Mouse (Mus musculus): Measurements from ENCODE around the gene Ccdc22. TPM values are rescaled to one million over a fixed set of nuclear protein-coding genes. Genes with fewer than 3 reads are reported as not detected.

The Ccdc22 gene
- polyA plus RNA-seq, 1 experiment from 2014 or later = 30.5 TPM

DNA sequence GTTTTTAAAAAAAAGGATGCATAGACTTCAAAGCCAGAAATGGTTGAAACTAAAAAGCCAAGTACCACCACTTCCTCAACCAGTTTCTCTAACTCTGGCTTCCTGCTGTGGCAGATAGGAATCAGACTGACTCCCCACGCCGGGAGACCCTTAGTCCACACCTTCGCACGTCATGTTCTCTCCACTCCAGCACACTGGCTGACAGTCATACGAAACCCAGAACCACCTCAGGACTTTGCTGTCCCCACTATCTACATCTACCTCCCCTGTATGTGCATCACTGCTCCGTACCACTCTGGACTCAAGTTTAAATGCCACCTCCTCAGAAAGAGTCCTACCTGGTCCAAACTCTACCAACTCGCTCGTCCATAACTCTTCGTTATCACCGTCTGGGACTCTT lies 32.9 kb downstream of the Ccdc22 start:
- no peaks in the 10 kb centered on the region for H3K36me3 ChIP-seq
- H3K4me1 ChIP-seq = peaks cover 12% of the 10 kb centered on the region; the same call in 1 of the 2 replicates
- no peak overlapping the region for H3K27ac ChIP-seq
- peak overlapping the region; percentile 73; the same call in 1 of the 2 replicates for H3K4me2 ChIP-seq
- 79% methylated on average over 10 of the region's 10 CpGs for WGBS
- no peak overlapping the region for H3K4me3 ChIP-seq (replicated peaks)
- no peaks in the 10 kb centered on the region for H3K27me3 ChIP-seq
- H3K9ac ChIP-seq = no peak overlapping the region
- H3K9me3 ChIP-seq (replicated peaks) = no peaks in the 10 kb centered on the region
- no peak for ATAC-seq (replicated peaks; ENCODE audit: low FRiP score)

DNA sequence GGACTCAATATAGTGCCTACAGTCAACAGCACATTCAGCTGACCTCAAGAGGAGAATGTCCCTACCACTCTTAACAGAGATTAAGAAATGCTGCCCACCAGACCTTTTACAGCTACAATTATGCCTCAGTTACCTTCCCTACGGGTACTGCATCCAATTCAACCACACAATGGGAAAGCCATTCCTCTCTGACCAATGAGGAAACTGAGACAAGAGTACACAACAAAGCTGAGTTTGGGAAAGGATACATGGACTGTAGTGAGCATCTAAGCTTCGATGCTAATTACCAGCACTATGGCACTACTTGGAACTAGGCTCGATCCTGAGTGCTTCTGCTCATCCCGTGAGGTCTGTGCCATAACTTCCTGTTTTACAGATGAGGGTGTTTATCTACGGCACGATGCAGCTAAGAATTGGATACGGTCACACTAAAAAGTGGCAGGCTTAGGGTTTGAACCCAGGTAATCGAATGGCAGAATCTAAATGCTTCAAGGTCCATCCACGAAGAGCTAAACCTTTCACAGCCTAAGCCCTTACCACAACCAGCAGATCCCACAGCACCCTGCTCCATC lies 33.7 kb downstream of the Ccdc22 start:
- Histone ChIP-seq H3K9ac (no peak overlapping the region), H3K9me3 (replicated peaks) (no peaks in the 10 kb centered on the region), H3K4me1 (peaks cover 12% of the 10 kb centered on the region; the same call in 1 of the 2 replicates), H3K36me3 (no peaks in the 10 kb centered on the region), H3K4me3 (replicated peaks) (no peak overlapping the region), H3K4me2 (no peak overlapping the region), H3K27ac (no peak overlapping the region), H3K27me3 (no peaks in the 10 kb centered on the region)
- no peak for ATAC-seq (replicated peaks; ENCODE audit: low FRiP score)
- 89% methylated on average over 9 of the region's 9 CpGs for WGBS

DNA sequence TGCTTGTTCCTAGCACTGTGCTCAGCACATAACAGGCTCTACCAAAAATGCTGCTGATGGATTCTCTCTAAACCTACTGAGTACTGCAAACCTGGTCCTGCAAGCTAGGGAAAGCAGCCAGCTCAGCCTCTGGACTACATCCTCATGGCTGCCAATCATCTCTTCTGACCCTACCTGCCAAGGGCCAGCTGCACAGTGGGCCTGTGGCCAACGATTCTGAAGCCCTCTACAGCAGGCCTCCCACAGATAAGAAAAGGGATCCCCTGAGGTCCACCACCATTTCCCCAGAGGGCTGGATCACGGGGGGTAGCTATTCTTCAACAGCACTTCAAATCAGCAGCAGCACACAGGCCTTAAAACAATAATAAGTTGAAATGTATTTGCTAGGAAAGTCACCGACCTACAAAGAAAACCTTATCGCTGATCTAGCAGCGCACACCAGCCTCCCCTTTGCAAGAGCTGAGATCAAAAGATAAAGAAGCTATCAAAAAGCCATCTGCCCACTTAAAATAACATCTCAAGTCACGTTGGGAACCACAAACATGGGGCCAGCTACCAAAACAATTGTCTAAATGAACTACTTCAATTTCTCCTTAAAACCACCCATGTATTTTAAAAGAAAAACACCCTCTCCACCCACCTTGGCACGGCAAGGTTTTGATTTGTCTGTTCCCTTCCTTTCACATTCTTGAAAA lies 34.7 kb downstream of the Ccdc22 start:
- no peaks in the 10 kb centered on the region for H3K9me3 ChIP-seq (replicated peaks)
- peaks cover 12% of the 10 kb centered on the region; the same call in 1 of the 2 replicates for H3K4me1 ChIP-seq
- WGBS = 50% methylated on average over 7 of the region's 7 CpGs
- H3K27me3 ChIP-seq = no peaks in the 10 kb centered on the region
- H3K27ac ChIP-seq = no peak overlapping the region
- H3K9ac ChIP-seq = no peak overlapping the region
- no peak overlapping the region for H3K4me2 ChIP-seq
- no peak for ATAC-seq (replicated peaks; ENCODE audit: low FRiP score)
- H3K36me3 ChIP-seq = no peaks in the 10 kb centered on the region
- no peak overlapping the region for H3K4me3 ChIP-seq (replicated peaks)

DNA sequence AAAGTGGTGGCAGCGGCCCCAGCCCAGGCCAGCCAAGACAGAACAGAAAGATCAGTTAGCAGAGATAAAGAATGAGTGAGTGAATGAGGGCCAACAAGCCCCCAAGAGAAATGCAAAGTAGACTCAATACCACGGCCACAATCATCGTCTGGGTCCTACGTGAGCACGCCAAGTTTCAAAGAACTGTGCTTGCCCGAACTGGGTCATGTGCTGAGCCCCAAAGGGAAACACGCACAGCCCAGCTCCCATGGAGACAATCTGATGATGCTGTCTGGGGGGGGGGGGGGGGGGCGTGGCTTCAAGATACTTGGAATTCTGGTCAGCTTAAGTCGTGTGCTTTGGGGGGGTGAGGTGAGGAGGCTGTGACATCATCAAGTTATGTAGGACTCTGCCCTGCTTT lies 37.8 kb downstream of the Ccdc22 start:
- ATAC-seq (replicated peaks; ENCODE audit: low FRiP score) = no peak
- 85% methylated on average over 8 of the region's 9 CpGs for WGBS
- no peaks in the 10 kb centered on the region for H3K36me3 ChIP-seq
- H3K27me3 ChIP-seq = no peaks in the 10 kb centered on the region
- no peak overlapping the region for H3K27ac ChIP-seq
- H3K4me2 ChIP-seq = no peak overlapping the region
- H3K4me1 ChIP-seq = peaks cover 1% of the 10 kb centered on the region; the same call in 1 of the 2 replicates
- H3K9me3 ChIP-seq (replicated peaks) = no peaks in the 10 kb centered on the region
- no peak overlapping the region for H3K4me3 ChIP-seq (replicated peaks)
- no peak overlapping the region for H3K9ac ChIP-seq

DNA sequence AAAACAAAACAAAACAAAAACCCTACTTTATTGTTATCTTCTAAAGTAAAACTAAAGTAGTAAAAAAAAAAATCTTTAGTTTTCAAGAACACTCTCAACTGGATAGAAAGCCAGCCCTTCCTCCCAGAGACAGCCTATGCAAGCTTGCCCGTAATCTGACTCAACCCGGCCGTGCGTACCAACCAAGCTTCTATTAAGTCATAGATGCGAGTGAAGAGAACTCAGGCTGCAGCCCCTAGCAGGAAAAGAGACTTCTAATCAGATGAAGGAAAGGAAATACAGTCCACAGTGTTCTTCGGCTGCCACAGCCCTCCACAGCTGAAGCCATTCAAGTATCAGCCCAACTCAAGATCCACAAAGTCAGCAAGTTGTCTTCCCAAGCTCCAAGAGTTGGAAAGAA lies 39.0 kb downstream of the Ccdc22 start:
- no peak overlapping the region for H3K4me2 ChIP-seq
- no peak overlapping the region for H3K9ac ChIP-seq
- 79% methylated on average over 6 of the region's 6 CpGs for WGBS
- H3K9me3 ChIP-seq (replicated peaks) = no peaks in the 10 kb centered on the region
- H3K4me1 ChIP-seq = no peaks in the 10 kb centered on the region
- no peak for ATAC-seq (replicated peaks; ENCODE audit: low FRiP score)
- H3K36me3 ChIP-seq = no peaks in the 10 kb centered on the region
- no peak overlapping the region for H3K4me3 ChIP-seq (replicated peaks)
- no peaks in the 10 kb centered on the region for H3K27me3 ChIP-seq
- no peak overlapping the region for H3K27ac ChIP-seq

DNA sequence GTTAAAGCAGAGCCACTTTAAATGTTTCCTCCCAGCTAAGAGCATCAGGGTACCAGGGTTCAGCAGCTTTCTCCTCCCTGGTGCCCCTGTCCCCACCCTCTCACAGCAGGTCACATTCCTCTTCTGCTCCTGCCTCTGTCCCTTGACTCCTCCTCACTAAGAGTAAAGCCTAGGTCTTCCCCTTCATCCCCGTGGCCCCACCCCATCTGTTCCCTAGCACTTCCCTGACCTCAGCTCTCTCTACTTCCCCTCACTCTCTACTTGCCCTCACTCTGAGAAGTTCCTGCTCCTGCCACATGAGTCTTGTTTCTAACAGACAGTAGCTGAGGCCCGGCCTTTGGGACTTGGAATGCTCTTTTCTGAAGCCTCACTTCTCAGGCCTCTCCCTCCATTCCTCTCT lies 42.2 kb downstream of the Ccdc22 start:
- Histone ChIP-seq H3K4me3 (replicated peaks) (no peak overlapping the region), H3K27ac (no peak overlapping the region), H3K4me2 (no peak overlapping the region), H3K9ac (no peak overlapping the region), H3K9me3 (replicated peaks) (no peaks in the 10 kb centered on the region), H3K27me3 (no peaks in the 10 kb centered on the region), H3K36me3 (no peaks in the 10 kb centered on the region), H3K4me1 (no peaks in the 10 kb centered on the region)
- 22% methylated on average over 2 of the region's 2 CpGs for WGBS
- no peak for ATAC-seq (replicated peaks; ENCODE audit: low FRiP score)

DNA sequence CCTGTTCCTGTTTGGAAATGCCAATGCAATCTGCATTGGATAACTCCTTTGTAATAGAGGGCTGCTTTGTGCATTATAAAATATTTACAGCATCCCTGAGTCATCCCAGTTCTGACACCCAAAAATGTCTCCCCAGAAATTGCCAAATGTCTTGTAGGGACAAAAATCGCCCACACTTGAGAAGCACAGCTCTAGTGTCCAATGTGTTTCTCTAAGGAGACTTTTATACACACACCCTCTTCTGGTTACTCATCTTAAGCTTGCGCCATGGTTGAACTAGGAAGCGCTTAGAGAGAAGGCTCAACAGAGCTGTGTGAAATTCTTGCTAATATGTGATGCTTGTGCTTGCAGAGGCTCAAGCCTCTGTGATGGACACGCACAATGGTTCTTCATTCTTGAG lies 51.8 kb downstream of the Ccdc22 start:
- Histone ChIP-seq H3K27ac (no peak overlapping the region), H3K4me2 (no peak overlapping the region), H3K9me3 (replicated peaks) (no peaks in the 10 kb centered on the region), H3K36me3 (no peaks in the 10 kb centered on the region), H3K4me3 (replicated peaks) (no peak overlapping the region), H3K27me3 (no peaks in the 10 kb centered on the region), H3K4me1 (no peaks in the 10 kb centered on the region), H3K9ac (no peak overlapping the region)
- ATAC-seq (replicated peaks; ENCODE audit: low FRiP score) = no peak
- WGBS = 91% methylated on average over 4 of the region's 4 CpGs

Other genes starting within 250 kb of the Ccdc22 start
- 0.78 and 1.1 TPM in 2 replicates for gene Usp27x, start 229.7 kb downstream of the Ccdc22 start, polyA plus RNA-seq (2015; fragmentation: Nextera tagmentation; extraction: Ambion mirVana)
- not detected in 2 replicates for gene Foxp3, start 31.9 kb downstream of the Ccdc22 start, polyA plus RNA-seq (2015; fragmentation: Nextera tagmentation; extraction: Ambion mirVana)
- 2.0 TPM in 2 replicates for gene Ppp1r3f, start 31.2 kb downstream of the Ccdc22 start, polyA plus RNA-seq (2015; fragmentation: Nextera tagmentation; extraction: Ambion mirVana)
- gene Cacna1f, start 1.6 kb upstream of the Ccdc22 start, polyA plus RNA-seq (2015; fragmentation: Nextera tagmentation; extraction: Ambion mirVana) = 0.04 TPM in 1 of 2 replicates, not detected in the other
- 2.2 and 5.5 TPM in 2 replicates for gene Syp, start 33.0 kb upstream of the Ccdc22 start, polyA plus RNA-seq (2015; fragmentation: Nextera tagmentation; extraction: Ambion mirVana)
- gene Prickle3, start 51.7 kb upstream of the Ccdc22 start, polyA plus RNA-seq (2015; fragmentation: Nextera tagmentation; extraction: Ambion mirVana) = 10.9 and 13.2 TPM in 2 replicates
- 156 and 168 TPM in 2 replicates for gene Plp2, start 65.9 kb upstream of the Ccdc22 start, polyA plus RNA-seq (2015; fragmentation: Nextera tagmentation; extraction: Ambion mirVana)
- 0.58 and 0.68 TPM in 2 replicates for gene Magix, start 75.7 kb upstream of the Ccdc22 start, polyA plus RNA-seq (2015; fragmentation: Nextera tagmentation; extraction: Ambion mirVana)
- gene Gpkow, start 91.6 kb upstream of the Ccdc22 start, polyA plus RNA-seq (2015; fragmentation: Nextera tagmentation; extraction: Ambion mirVana) = 40.3 and 42.5 TPM in 2 replicates
- 35.4 and 38.6 TPM in 2 replicates for gene Wdr45, start 108.8 kb upstream of the Ccdc22 start, polyA plus RNA-seq (2015; fragmentation: Nextera tagmentation; extraction: Ambion mirVana)
- 0.96 TPM in 1 of 2 replicates, not detected in the other for gene Gm45208, start 116.7 kb upstream of the Ccdc22 start, polyA plus RNA-seq (2015; fragmentation: Nextera tagmentation; extraction: Ambion mirVana)
- 64.4 and 68.9 TPM in 2 replicates for gene Praf2, start 122.9 kb upstream of the Ccdc22 start, polyA plus RNA-seq (2015; fragmentation: Nextera tagmentation; extraction: Ambion mirVana)
- gene Ccdc120, start 145.4 kb upstream of the Ccdc22 start, polyA plus RNA-seq (2015; fragmentation: Nextera tagmentation; extraction: Ambion mirVana) = 19.6 and 20.2 TPM in 2 replicates
- gene Tfe3, start 157.0 kb upstream of the Ccdc22 start, polyA plus RNA-seq (2015; fragmentation: Nextera tagmentation; extraction: Ambion mirVana) = 26.3 and 30.9 TPM in 2 replicates
- 44.1 and 51.8 TPM in 2 replicates for gene Gripap1, start 184.2 kb upstream of the Ccdc22 start, polyA plus RNA-seq (2015; fragmentation: Nextera tagmentation; extraction: Ambion mirVana)
- gene Kcnd1, start 216.8 kb upstream of the Ccdc22 start, polyA plus RNA-seq (2015; fragmentation: Nextera tagmentation; extraction: Ambion mirVana) = 1.6 and 1.9 TPM in 2 replicates
- 40.0 and 44.8 TPM in 2 replicates for gene Otud5, start 235.8 kb upstream of the Ccdc22 start, polyA plus RNA-seq (2015; fragmentation: Nextera tagmentation; extraction: Ambion mirVana)